Mouse (Mus musculus) testis, adult 2 months (tissue): ENCODE measurements around the gene Mab21l1.

Source experiments
- CTCF ChIP-seq: fragments of 200-500 bp; IDR thresholded peaks from 2 replicates; pipeline ENCODE4 v1.5.1; 2012; ENCODE audit warnings: low read depth, mild to moderate bottlenecking, inconsistent platforms, low read length, moderate library complexity; ENCODE audit not compliant: control insufficient read depth, insufficient read depth, insufficient replicate concordance
- POLR2A ChIP-seq: fragments of 200-500 bp; IDR thresholded peaks from 2 replicates; pipeline ENCODE4 v1.6.1; 2012; ENCODE audit warnings: low read depth, mild to moderate bottlenecking, inconsistent platforms, low read length, moderate library complexity; ENCODE audit not compliant: control insufficient read depth

DNA sequence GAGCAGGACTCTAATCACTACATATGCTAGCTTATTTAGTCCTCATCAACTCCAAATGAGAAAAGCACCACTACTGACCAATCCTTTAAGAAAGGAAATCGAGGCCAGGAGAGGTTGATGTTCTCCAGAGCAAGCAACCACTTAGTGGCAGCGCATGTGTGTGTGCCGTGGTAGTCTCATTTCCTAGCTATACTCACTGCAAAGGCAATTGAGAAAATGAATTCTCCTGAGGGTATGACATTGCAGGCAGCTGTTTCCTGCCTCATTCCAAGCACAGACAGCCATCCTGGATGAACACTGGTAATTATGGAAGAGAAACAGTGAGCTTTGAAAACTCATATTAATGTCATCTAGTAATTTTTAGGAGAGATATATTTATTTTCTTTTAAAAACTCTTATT lies 42.6 kb downstream of the Mab21l1 start:
- TF ChIP-seq CTCF (no peak), POLR2A (no peak)
